In the genomic region with DNA sequence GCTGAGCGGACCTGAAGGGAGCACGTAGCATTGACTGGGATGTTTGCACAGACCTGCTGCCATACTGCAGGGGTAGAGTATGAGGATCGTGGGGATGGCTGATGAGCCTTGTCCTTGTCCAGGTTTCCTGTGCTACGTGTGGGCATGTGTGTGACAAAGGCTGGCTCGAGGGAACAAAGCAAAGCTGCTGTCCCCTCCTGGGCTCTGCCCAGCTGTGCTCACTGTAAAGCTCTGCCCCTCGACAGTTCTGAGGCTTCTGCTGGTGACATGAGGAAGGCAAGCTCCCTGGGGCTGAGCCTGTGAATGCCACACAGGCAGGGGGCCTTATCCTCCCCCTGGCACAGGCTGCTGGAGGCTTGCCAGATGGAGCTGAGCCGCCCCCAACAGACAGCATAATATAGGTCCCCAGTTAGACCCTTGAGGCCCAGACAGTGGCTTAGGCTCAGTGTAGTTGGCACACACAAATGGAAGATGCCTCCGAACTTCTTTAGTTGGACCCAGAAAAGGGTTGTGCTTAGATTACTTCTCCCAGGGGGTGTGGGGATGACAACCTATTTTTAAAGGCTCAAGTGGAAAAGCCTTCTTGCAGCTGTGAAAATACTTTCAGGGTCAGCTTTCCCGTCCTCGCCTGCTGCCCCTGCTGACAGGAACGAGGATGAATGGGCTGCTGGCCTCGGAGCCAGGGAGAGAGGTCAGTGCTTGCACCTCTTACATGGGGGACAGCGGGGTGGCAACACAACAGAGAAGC, we compare ENCODE assay signal across 8 mouse cellular contexts. TPM values are rescaled to one million over a fixed set of nuclear protein-coding genes. Genes with fewer than 3 reads are reported as not detected.
DNase-seq lines count a peak whose midpoint lies in the region; ATAC-seq and TF ChIP-seq lines count a peak whose summit lies in the region.

No protein-coding gene starts in this region.

- no peak for TF ChIP-seq EP300 in stomach, postnatal 0 days (optimal IDR thresholded peaks at IDR 0.05)

- no peaks in the 10 kb centered on the region for H3K9me3 ChIP-seq in stomach, embryonic 16.5 days (replicated peaks; ENCODE audit: control insufficient read depth, low read length)
- H3K9me3 ChIP-seq in stomach, postnatal 0 days (ENCODE audit: control insufficient read depth, low read length): no peaks in the 10 kb centered on the region
- no peaks in the 10 kb centered on the region for H3K9me3 ChIP-seq in forebrain, embryonic 16.5 days (ENCODE audit: control insufficient read depth, low read length)
- no peaks in the 10 kb centered on the region for H3K9me3 ChIP-seq in hindbrain, postnatal 0 days (ENCODE audit: low read length)

- H3K4me2 ChIP-seq in stomach, embryonic 16.5 days (ENCODE audit: low read depth, low read length): no peak overlapping the region
- no peak overlapping the region for H3K4me2 ChIP-seq in stomach, postnatal 0 days (replicated peaks; ENCODE audit: low read depth)
- no peak overlapping the region for H3K4me2 ChIP-seq in forebrain, embryonic 16.5 days (ENCODE audit: low read length)
- no peak overlapping the region for H3K4me2 ChIP-seq in hindbrain, postnatal 0 days (ENCODE audit: low read depth, low read length)

- H3K36me3 ChIP-seq in stomach, embryonic 16.5 days (ENCODE audit: control insufficient read depth, insufficient read depth, low read length): no peaks in the 10 kb centered on the region
- no peaks in the 10 kb centered on the region for H3K36me3 ChIP-seq in stomach, postnatal 0 days (ENCODE audit: control insufficient read depth, insufficient read depth, low read length)
- no peaks in the 10 kb centered on the region for H3K36me3 ChIP-seq in forebrain, embryonic 16.5 days (ENCODE audit: control insufficient read depth, insufficient read depth)
- no peaks in the 10 kb centered on the region for H3K36me3 ChIP-seq in hindbrain, postnatal 0 days (ENCODE audit: insufficient read depth, low read length)

- no peak overlapping the region for H3K27ac ChIP-seq in stomach, embryonic 16.5 days (ENCODE audit: low read length)
- no peak overlapping the region for H3K27ac ChIP-seq in stomach, postnatal 0 days (replicated peaks)
- peak overlapping the region; percentile 58; the same call in 1 of the 2 replicates for H3K27ac ChIP-seq in forebrain, embryonic 16.5 days (ENCODE audit: low read length)
- H3K27ac ChIP-seq in hindbrain, postnatal 0 days: 0 out of 2 replicates have a peak overlapping the region, but pooled peaks have one; percentile 8

- ATAC-seq in stomach, embryonic 16.5 days (ENCODE audit: insufficient read depth, low FRiP score): peak; percentile 59
- ATAC-seq in stomach, postnatal 0 days (ENCODE audit: low FRiP score, low TSS enrichment): no peak
- peak; percentile 78 for ATAC-seq in forebrain, embryonic 16.5 days
- peak; percentile 60 for ATAC-seq in hindbrain, postnatal 0 days

- H3K4me3 ChIP-seq in stomach, embryonic 16.5 days (replicated peaks; ENCODE audit: low read length): no peak overlapping the region
- H3K4me3 ChIP-seq in stomach, postnatal 0 days (ENCODE audit: low read depth, low read length): no peak overlapping the region
- H3K4me3 ChIP-seq in forebrain, embryonic 16.5 days (replicated peaks; ENCODE audit: low read length): no peak overlapping the region
- H3K4me3 ChIP-seq in hindbrain, postnatal 0 days (ENCODE audit: low read length): no peak overlapping the region

- no peaks in the 10 kb centered on the region for H3K4me1 ChIP-seq in stomach, embryonic 16.5 days (ENCODE audit: control insufficient read depth, insufficient read depth, low read length)
- H3K4me1 ChIP-seq in stomach, postnatal 0 days (replicated peaks; ENCODE audit: control insufficient read depth, insufficient read depth): no peaks in the 10 kb centered on the region
- peaks cover 37% of the 10 kb centered on the region for H3K4me1 ChIP-seq in forebrain, embryonic 16.5 days (replicated peaks; ENCODE audit: control insufficient read depth, insufficient read depth, low read length)
- peaks cover 10% of the 10 kb centered on the region; the same call in 1 of the 2 replicates for H3K4me1 ChIP-seq in hindbrain, postnatal 0 days (ENCODE audit: insufficient read depth, low read length)

- DNase-seq in stomach, postnatal 0 days (ENCODE audit: low spot score): no peak
- DNase-seq in hindbrain, postnatal 0 days (ENCODE audit: low spot score): peak; percentile 54
- peak; percentile 84 for DNase-seq in retina, postnatal 1 day
- DNase-seq in layer of hippocampus, adult 18-20 months (ENCODE audit: low spot score in 2 of 2): no peak
- DNase-seq in B cell, adult 2 months: no peak
- DNase-seq in liver: no peak

- H3K9ac ChIP-seq in stomach, embryonic 16.5 days (ENCODE audit: low read length): no peak overlapping the region
- H3K9ac ChIP-seq in stomach, postnatal 0 days (ENCODE audit: low read length): no peak overlapping the region
- no peak overlapping the region for H3K9ac ChIP-seq in forebrain, embryonic 16.5 days (replicated peaks; ENCODE audit: low read depth, low read length)
- no peak overlapping the region; the same call in 1 of the 2 replicates for H3K9ac ChIP-seq in hindbrain, postnatal 0 days (replicated peaks; ENCODE audit: low read length)

- 39% methylated on average over 13 of the region's 13 CpGs for WGBS in stomach, embryonic 16.5 days
- 42% methylated on average over 13 of the region's 13 CpGs for WGBS in stomach, postnatal 0 days
- WGBS in forebrain, embryonic 16.5 days: 25% methylated on average over 13 of the region's 13 CpGs
- 16% methylated on average over 13 of the region's 13 CpGs for WGBS in hindbrain, postnatal 0 days

- TF ChIP-seq CTCF in stomach, postnatal 0 days (IDR thresholded peaks at IDR 0.05; ENCODE audit: low read depth): no peak
- TF ChIP-seq CTCF in hindbrain, postnatal 0 days (IDR thresholded peaks at IDR 0.05; ENCODE audit: low read depth): no peak

- H3K27me3 ChIP-seq in stomach, embryonic 16.5 days (ENCODE audit: control insufficient read depth, insufficient read depth, low read length): no peaks in the 10 kb centered on the region
- no peaks in the 10 kb centered on the region for H3K27me3 ChIP-seq in stomach, postnatal 0 days (ENCODE audit: control insufficient read depth, insufficient read depth, low read length)
- H3K27me3 ChIP-seq in forebrain, embryonic 16.5 days (replicated peaks; ENCODE audit: control insufficient read depth, insufficient read depth, low read length): no peaks in the 10 kb centered on the region
- no peaks in the 10 kb centered on the region for H3K27me3 ChIP-seq in hindbrain, postnatal 0 days (ENCODE audit: insufficient read depth, low read length)

RNA-seq across cellular contexts. Expression of gene Hdac4, which starts 16.7 kb away (rescaled TPM):
- 15.7 and 18.8 TPM in 2 replicates for polyA plus RNA-seq in stomach, embryonic 16.5 days (2015; fragmentation: Nextera tagmentation; extraction: Ambion mirVana)
- 10.9 and 14.5 TPM in 2 replicates for polyA plus RNA-seq in stomach, postnatal 0 days (2015; fragmentation: Nextera tagmentation; extraction: Ambion mirVana)
- polyA plus RNA-seq in forebrain, embryonic 16.5 days (2015; fragmentation: Nextera tagmentation; extraction: Ambion mirVana): 31.3 and 32.8 TPM in 2 replicates
- 67.9 and 71.2 TPM in 2 replicates for total RNA-seq in hindbrain, postnatal 0 days (2014; rRNA removed)
- 20.2 and 22.8 TPM in 2 replicates for polyA plus RNA-seq in hindbrain, postnatal 0 days (2015; fragmentation: Nextera tagmentation; extraction: Ambion mirVana)
- total RNA-seq in layer of hippocampus, adult 18-20 months (2021): 100 to 1,000 TPM; 110 to 113 TPM

Comparison
In these comparisons a context has a peak if more than half of its experiments do, and no peak if none do; other contexts are left out.
1. H3K27ac ChIP-seq: peak in forebrain, embryonic 16.5 days (single experiment) and hindbrain, postnatal 0 days (single experiment); none in stomach, embryonic 16.5 days (single experiment) and stomach, postnatal 0 days (single experiment).
2. DNase-seq: peak in hindbrain, postnatal 0 days (single experiment) and retina, postnatal 1 day (single experiment); none in stomach, postnatal 0 days (single experiment), layer of hippocampus, adult 18-20 months (0 of 2), B cell, adult 2 months (0 of 2) and liver (single experiment).